Mouse (Mus musculus) ES-Bruce4 (cell line): ENCODE data around the gene Cd247.

ENCODE experiments used
- CTCF ChIP-seq: IDR thresholded peaks from one replicate; pipeline ENCODE4 v1.8.1; 2011; ENCODE audit warnings: low read depth, low read length
- POLR2A ChIP-seq: IDR thresholded peaks from one replicate; pipeline ENCODE4 v1.8.1; 2011; ENCODE audit warnings: low read length; ENCODE audit not compliant: insufficient read depth

DNA sequence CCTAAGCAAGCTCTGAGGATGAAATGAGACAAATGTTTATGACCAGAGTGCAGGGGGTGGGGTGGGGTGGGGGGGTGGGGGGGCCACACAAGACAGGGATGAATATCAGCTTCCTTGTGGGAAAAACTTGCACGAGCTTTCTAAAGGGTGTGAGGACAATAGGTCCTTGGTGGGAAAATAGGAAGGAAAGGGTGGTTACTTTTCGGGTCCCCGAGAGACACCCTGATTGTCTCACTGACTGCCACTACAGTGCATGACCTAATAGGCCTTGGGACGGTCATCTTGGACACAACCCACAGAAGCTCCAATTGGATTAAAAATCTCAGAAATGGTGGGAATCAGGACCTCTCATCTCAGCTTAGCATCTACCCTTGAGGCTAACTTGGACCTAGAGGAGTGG lies 30.7 kb downstream of the Cd247 start:
- TF ChIP-seq CTCF, result no peak
- no peak for TF ChIP-seq POLR2A
